Mouse (Mus musculus): ENCODE data around the gene Fgf12. TPM values are rescaled to one million over a fixed set of nuclear protein-coding genes. Genes with fewer than 3 reads are reported as not detected.

Gene Fgf12
- polyA plus RNA-seq, 1 experiment = 0.49 TPM

DNA sequence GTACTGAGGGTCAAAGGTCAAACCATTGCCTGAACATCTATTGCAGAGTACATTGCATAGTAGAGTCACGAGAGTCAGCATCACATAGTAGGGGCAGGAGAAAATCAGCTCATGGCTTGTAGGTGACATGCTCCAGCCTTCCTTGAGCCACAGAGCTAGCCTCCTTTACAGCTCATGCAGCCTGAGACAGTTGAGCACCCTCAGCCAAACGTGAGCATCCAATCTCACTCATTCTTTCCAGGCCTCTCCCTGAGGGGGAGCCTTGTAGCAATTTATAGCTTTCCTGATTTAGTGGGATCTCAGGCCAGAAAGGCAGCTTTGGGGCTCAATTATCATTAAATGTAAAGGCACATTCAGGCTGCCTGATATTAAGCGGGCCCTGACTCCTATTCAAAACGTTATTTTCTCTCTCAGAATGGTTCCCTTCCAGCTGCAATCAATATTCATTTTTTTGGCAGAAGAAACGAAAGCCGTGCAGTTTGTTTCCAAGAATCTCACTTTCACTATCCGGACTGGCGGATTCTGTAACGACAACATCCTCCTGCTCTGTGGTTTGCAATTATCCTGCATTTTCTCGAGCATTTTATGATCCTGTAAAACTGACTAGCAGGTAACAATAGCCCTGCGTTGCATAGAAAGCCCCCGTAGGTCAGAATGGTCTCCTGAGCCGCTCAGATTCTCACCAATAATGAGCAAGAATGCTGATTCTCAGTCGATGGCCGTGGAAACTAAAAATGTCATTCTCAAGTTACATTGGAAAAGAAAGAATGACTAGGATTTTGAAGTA is 58.6 kb downstream of the Fgf12 start:
- Histone ChIP-seq H3K4me1 (ENCODE audit: control insufficient read depth, insufficient read depth, low read length) (no peaks in the 10 kb centered on the region), H3K27ac (ENCODE audit: insufficient read depth, low read length) (no peak overlapping the region), H3K4me3 (ENCODE audit: insufficient read depth, low read length) (peak overlapping the region; percentile 38)
- TF ChIP-seq CTCF (IDR thresholded peaks at IDR 0.05; ENCODE audit: borderline replicate concordance, insufficient read depth, low read length) (no peak), POLR2A (IDR thresholded peaks at IDR 0.05; ENCODE audit: low read depth, low read length) (no peak)

- TF ChIP-seq POLR2A (IDR thresholded peaks at IDR 0.05; ENCODE audit: low read depth, low read length) (no peak), CTCF (IDR thresholded peaks at IDR 0.05; ENCODE audit: borderline replicate concordance, insufficient read depth, low read length) (no peak)
- Histone ChIP-seq H3K4me3 (ENCODE audit: insufficient read depth, low read length) (no peak overlapping the region), H3K4me1 (ENCODE audit: control insufficient read depth, insufficient read depth, low read length) (no peaks in the 10 kb centered on the region), H3K27ac (ENCODE audit: insufficient read depth, low read length) (no peak overlapping the region)
Measured at GRCm38 (mm10) chr16:28688861-28689385, 63.9 kb downstream of the Fgf12 start.

DNA sequence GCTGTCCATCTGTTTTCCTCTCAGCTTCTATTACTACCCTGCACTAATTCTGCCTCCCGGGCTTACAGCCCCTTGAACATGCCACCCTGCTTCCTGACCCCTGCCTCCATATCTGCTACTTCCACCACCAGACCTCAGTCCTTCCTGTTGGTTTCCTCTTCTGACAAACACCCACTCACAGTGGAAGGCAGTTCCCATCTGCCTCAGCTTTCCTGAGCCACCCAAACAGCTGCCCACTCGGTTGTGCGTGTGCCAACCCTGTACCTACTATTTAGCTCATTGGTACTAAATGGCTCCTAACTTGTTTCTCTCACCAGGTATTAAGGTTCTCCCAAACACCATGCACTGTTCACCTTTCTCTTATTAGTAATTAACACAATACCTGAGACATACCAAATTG is 71.2 kb downstream of the Fgf12 start:
- no peaks in the 10 kb centered on the region for H3K4me1 ChIP-seq (ENCODE audit: control insufficient read depth, insufficient read depth, low read length)
- TF ChIP-seq POLR2A (IDR thresholded peaks at IDR 0.05; ENCODE audit: low read depth, low read length) = no peak
- no peak for TF ChIP-seq CTCF (IDR thresholded peaks at IDR 0.05; ENCODE audit: borderline replicate concordance, insufficient read depth, low read length)
- H3K4me3 ChIP-seq (ENCODE audit: insufficient read depth, low read length) = no peak overlapping the region
- no peak overlapping the region for H3K27ac ChIP-seq (ENCODE audit: insufficient read depth, low read length)

DNA sequence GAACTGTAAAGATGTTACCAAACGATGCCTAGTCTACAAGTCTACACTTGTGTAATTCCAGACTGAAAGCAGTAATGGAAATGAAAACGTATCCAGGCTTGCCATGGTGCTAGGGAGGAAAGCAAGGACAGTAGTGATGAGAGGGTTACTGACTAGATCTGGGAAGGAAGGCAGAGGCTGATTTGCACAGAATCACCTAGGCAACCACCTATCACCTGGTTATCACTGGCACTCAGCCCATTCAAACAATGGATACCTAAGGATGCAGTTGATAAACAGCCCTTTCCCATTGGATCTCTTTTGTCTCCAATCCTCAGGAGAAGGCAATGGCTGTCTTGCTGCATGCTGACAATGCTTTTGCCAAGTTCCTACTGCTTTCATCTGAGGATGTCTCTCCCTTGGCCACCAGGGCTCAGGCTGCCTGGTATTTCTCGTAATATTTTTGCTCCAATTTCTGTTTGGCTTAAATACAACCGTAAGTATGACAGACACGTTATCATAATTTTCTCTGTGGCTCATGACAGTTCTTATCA is 84.0 kb downstream of the Fgf12 start:
- Histone ChIP-seq H3K27ac (ENCODE audit: insufficient read depth, low read length) (no peak overlapping the region), H3K4me1 (ENCODE audit: control insufficient read depth, insufficient read depth, low read length) (no peaks in the 10 kb centered on the region), H3K4me3 (ENCODE audit: insufficient read depth, low read length) (no peak overlapping the region)
- TF ChIP-seq CTCF (IDR thresholded peaks at IDR 0.05; ENCODE audit: borderline replicate concordance, insufficient read depth, low read length) (no peak), POLR2A (IDR thresholded peaks at IDR 0.05; ENCODE audit: low read depth, low read length) (no peak)

- no peaks in the 10 kb centered on the region for H3K4me1 ChIP-seq (ENCODE audit: control insufficient read depth, insufficient read depth, low read length)
- no peak overlapping the region for H3K4me3 ChIP-seq (ENCODE audit: insufficient read depth, low read length)
- no peak overlapping the region for H3K27ac ChIP-seq (ENCODE audit: insufficient read depth, low read length)
- TF ChIP-seq CTCF (IDR thresholded peaks at IDR 0.05; ENCODE audit: borderline replicate concordance, insufficient read depth, low read length) = no peak
- TF ChIP-seq POLR2A (IDR thresholded peaks at IDR 0.05; ENCODE audit: low read depth, low read length) = no peak
Measured at GRCm38 (mm10) chr16:28652640-28653039, 100.2 kb downstream of the Fgf12 start.

DNA sequence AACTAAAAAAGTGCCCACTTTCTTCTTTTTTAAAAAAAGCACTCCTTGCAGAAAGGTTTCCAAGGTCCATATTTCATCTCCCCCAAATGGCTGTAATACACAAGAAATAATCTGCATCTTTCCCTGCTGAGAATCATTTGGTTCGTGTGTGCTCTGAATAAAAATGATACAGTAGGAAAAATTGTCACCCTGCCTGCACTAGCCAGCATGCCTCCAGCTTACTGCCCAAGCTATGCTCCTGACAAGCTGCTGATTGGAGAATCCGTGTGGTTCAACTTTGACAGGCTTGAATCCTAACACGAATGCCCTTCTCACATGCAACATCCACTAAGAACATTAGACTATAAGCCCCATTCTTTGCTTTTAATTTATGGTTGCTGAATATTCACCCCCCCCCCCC is 102.3 kb downstream of the Fgf12 start:
- Histone ChIP-seq H3K4me1 (ENCODE audit: control insufficient read depth, insufficient read depth, low read length) (no peaks in the 10 kb centered on the region), H3K27ac (ENCODE audit: insufficient read depth, low read length) (no peak overlapping the region), H3K4me3 (ENCODE audit: insufficient read depth, low read length) (no peak overlapping the region)
- TF ChIP-seq POLR2A (IDR thresholded peaks at IDR 0.05; ENCODE audit: low read depth, low read length) (no peak), CTCF (IDR thresholded peaks at IDR 0.05; ENCODE audit: borderline replicate concordance, insufficient read depth, low read length) (no peak)

- Histone ChIP-seq H3K27ac (ENCODE audit: insufficient read depth, low read length) (no peak overlapping the region), H3K4me3 (ENCODE audit: insufficient read depth, low read length) (no peak overlapping the region), H3K4me1 (ENCODE audit: control insufficient read depth, insufficient read depth, low read length) (no peaks in the 10 kb centered on the region)
- TF ChIP-seq POLR2A (IDR thresholded peaks at IDR 0.05; ENCODE audit: low read depth, low read length) = no peak
Measured at GRCm38 (mm10) chr16:28645030-28645429, 107.8 kb downstream of the Fgf12 start.

DNA sequence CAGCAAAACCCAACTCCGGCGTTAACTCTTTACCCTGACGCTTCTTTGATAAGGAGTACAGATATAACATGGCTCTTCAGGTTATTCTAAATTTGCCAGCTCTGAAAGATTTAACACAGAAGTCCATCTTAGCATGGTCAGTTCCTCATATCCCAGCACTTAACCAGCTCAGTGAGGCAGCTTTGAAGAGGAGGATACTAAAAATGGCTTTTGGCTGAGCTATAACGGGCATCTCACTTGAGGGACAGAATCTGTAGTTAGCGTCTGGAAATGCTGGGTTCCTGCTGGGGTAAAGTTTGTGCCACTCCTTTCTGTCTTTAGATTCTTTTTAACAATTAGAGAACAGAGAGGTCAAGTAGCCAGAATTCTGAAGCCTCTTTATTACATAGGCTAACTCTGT is 121.1 kb downstream of the Fgf12 start:
- Histone ChIP-seq H3K27ac (ENCODE audit: insufficient read depth, low read length) (no peak overlapping the region), H3K4me3 (ENCODE audit: insufficient read depth, low read length) (no peak overlapping the region), H3K4me1 (ENCODE audit: control insufficient read depth, insufficient read depth, low read length) (no peaks in the 10 kb centered on the region)
- TF ChIP-seq POLR2A (IDR thresholded peaks at IDR 0.05; ENCODE audit: low read depth, low read length) (no peak), CTCF (IDR thresholded peaks at IDR 0.05; ENCODE audit: borderline replicate concordance, insufficient read depth, low read length) (no peak)

GRCm38 (mm10) chr16:28630771-28631484 is 121.9 kb downstream of the Fgf12 start:
- TF ChIP-seq POLR2A (IDR thresholded peaks at IDR 0.05; ENCODE audit: low read depth, low read length) (no peak), CTCF (IDR thresholded peaks at IDR 0.05; ENCODE audit: borderline replicate concordance, insufficient read depth, low read length) (no peak)
- H3K27ac ChIP-seq (ENCODE audit: insufficient read depth, low read length) = no peak overlapping the region
- H3K4me3 ChIP-seq (ENCODE audit: insufficient read depth, low read length) = no peak overlapping the region
- no peaks in the 10 kb centered on the region for H3K4me1 ChIP-seq (ENCODE audit: control insufficient read depth, insufficient read depth, low read length)

DNA sequence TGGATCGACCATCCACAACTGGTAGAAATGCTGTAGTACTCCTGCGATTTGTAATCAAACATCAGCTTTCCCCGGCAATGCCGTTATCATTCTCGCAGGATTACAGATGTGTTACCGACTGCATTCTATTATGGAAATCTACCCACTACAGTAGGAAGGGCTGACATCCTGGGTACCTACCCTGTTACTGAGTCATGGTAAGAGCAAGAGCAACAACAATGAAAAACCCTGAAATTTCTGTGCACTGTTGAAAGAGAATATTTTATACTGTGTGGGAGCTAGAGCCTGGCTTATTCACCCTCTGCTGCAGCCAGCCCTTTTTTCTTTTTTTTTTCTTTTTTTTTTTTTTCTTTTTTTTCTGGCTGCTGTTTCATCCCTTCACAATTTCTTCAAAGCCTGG is 126.6 kb downstream of the Fgf12 start:
- no peak for TF ChIP-seq CTCF (IDR thresholded peaks at IDR 0.05; ENCODE audit: borderline replicate concordance, insufficient read depth, low read length)
- TF ChIP-seq POLR2A (IDR thresholded peaks at IDR 0.05; ENCODE audit: low read depth, low read length) = no peak
- no peaks in the 10 kb centered on the region for H3K4me1 ChIP-seq (ENCODE audit: control insufficient read depth, insufficient read depth, low read length)
- no peak overlapping the region for H3K27ac ChIP-seq (ENCODE audit: insufficient read depth, low read length)

More for the DNA sequence above, 126.6 kb downstream of the Fgf12 start:
- no peak overlapping the region for H3K4me3 ChIP-seq (ENCODE audit: insufficient read depth, low read length)
